Mouse (Mus musculus): ENCODE results near the gene Grn.

DNA sequence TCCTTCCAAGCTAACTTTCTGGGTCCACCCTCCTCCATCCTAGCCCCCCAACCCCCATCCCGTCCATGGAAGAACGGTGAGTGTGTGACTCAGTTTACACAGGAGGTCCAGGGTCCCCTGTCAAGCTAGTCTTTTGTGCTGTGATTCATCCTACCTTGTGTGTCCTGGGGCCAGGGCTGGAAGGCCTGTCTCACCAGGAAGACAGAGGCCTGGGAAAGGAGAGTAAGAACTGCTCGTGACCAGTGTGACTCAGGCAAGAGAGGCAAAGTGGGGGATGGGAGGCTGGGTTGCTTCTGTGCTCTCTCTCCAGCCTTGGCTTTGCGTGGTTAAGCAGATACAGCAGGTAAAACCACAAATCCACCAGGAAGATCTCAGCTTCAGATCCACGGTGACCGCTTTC, 5.4 kb upstream of the Grn start:
- TF ChIP-seq ZNF384 (IDR thresholded peaks at IDR 0.05; ENCODE audit: low read depth, low read length) (no peak), CHD2 (IDR thresholded peaks at IDR 0.05; ENCODE audit: low read length) (no peak), CTCF (conservative IDR thresholded peaks at IDR 0.05 in 1 of 2, IDR thresholded peaks at IDR 0.05 in 1 of 2; ENCODE audit: low read depth in 2 of 2, low read length in 2 of 2) (no peak), HCFC1 (IDR thresholded peaks at IDR 0.05; ENCODE audit: low read depth, low read length) (no peak)

Measured in CH12.LX (cell line).